In the genomic region with DNA sequence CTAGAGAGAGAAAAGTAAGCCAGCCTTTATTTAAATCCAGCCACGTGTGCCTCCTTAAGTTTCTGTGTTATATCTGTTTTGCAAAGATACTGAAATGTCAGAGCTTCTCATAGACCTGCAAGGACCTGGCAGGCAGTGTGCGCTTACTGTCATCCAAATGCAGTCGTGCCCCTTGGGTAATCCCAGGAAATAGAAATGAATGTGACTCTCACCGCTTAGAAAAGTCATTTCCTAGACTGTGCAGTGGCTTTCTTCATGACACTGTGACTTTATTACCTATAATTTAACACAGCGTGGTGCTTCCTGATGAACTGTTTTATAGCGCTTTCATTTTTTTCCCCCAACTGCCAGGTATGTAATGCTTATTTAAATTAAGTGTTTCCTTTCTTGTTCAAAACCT, we compare ENCODE assay signal across 29 mouse cellular contexts.
A peak's percentile ranks its signal among the peaks of the same experiment; 100 is the strongest.
DNase-seq lines count a peak whose midpoint lies in the region; ATAC-seq lines count a peak whose summit lies in the region.
"Had no signal": no experiment of that assay in that cellular context is flagged by ENCODE, and none has a peak within 500 bp of the region (broad histone marks: within the 10 kb centered on the region; RNA-seq: fewer than 3 reads in every experiment).

No protein-coding gene starts in this region.

- H3K4me1 ChIP-seq in forebrain, embryonic 14.5 days (ENCODE audit: control insufficient read depth, insufficient read depth, low read length) = no peaks in the 10 kb centered on the region
- H3K4me1 ChIP-seq in forebrain, embryonic 10.5 days = no peaks in the 10 kb centered on the region
- no peaks in the 10 kb centered on the region for H3K4me1 ChIP-seq in hindbrain, embryonic 15.5 days (replicated peaks)
- H3K4me1 ChIP-seq in hindbrain, embryonic 12.5 days = no peaks in the 10 kb centered on the region
- H3K4me1 ChIP-seq in neural tube, embryonic 12.5 days = no peaks in the 10 kb centered on the region
- H3K4me1 ChIP-seq: embryonic facial prominence, embryonic 10.5 days; embryonic facial prominence, embryonic 15.5 days; heart, embryonic 10.5 days; heart, embryonic 15.5 days; liver, embryonic 15.5 days; midbrain, embryonic 12.5 days had no signal

- no peaks in the 10 kb centered on the region for H3K36me3 ChIP-seq in forebrain, embryonic 14.5 days (ENCODE audit: control insufficient read depth, insufficient read depth, low read length)
- H3K36me3 ChIP-seq in forebrain, embryonic 10.5 days (replicated peaks) = no peaks in the 10 kb centered on the region
- no peaks in the 10 kb centered on the region for H3K36me3 ChIP-seq in hindbrain, embryonic 15.5 days
- no peaks in the 10 kb centered on the region for H3K36me3 ChIP-seq in hindbrain, embryonic 12.5 days
- no peaks in the 10 kb centered on the region for H3K36me3 ChIP-seq in neural tube, embryonic 12.5 days
- H3K36me3 ChIP-seq: embryonic facial prominence, embryonic 10.5 days; embryonic facial prominence, embryonic 15.5 days; heart, embryonic 10.5 days; heart, embryonic 15.5 days; liver, embryonic 15.5 days; midbrain, embryonic 12.5 days had no signal

- WGBS in forebrain, embryonic 14.5 days = 75% methylated on average over 6 of the region's 6 CpGs
- 76% methylated on average over 6 of the region's 6 CpGs for WGBS in forebrain, embryonic 10.5 days
- 57% methylated on average over 6 of the region's 6 CpGs for WGBS in hindbrain, embryonic 15.5 days
- WGBS in hindbrain, embryonic 12.5 days = 74% methylated on average over 6 of the region's 6 CpGs
- 44% methylated on average over 6 of the region's 6 CpGs for WGBS in neural tube, embryonic 12.5 days

- no peak overlapping the region for H3K4me2 ChIP-seq in forebrain, embryonic 14.5 days (ENCODE audit: low read length)
- H3K4me2 ChIP-seq in hindbrain, embryonic 15.5 days = no peak overlapping the region
- no peak overlapping the region for H3K4me2 ChIP-seq in hindbrain, embryonic 12.5 days (replicated peaks)
- H3K4me2 ChIP-seq in neural tube, embryonic 12.5 days (replicated peaks) = no peak overlapping the region
- H3K4me2 ChIP-seq: embryonic facial prominence, embryonic 15.5 days; heart, embryonic 15.5 days; liver, embryonic 15.5 days; lung, embryonic 14.5 days; midbrain, embryonic 12.5 days had no signal

- H3K27me3 ChIP-seq in forebrain, embryonic 14.5 days (replicated peaks; ENCODE audit: control insufficient read depth, insufficient read depth, low read length) = no peaks in the 10 kb centered on the region
- no peaks in the 10 kb centered on the region for H3K27me3 ChIP-seq in forebrain, embryonic 10.5 days (ENCODE audit: poor library complexity, severe bottlenecking)
- no peaks in the 10 kb centered on the region for H3K27me3 ChIP-seq in hindbrain, embryonic 15.5 days
- H3K27me3 ChIP-seq in hindbrain, embryonic 12.5 days = no peaks in the 10 kb centered on the region
- no peaks in the 10 kb centered on the region for H3K27me3 ChIP-seq in neural tube, embryonic 12.5 days (replicated peaks)
- H3K27me3 ChIP-seq: CH12.LX; embryonic facial prominence, embryonic 15.5 days; heart, embryonic 15.5 days; liver, embryonic 15.5 days; midbrain, embryonic 12.5 days had no signal

- no peaks in the 10 kb centered on the region for H3K9me3 ChIP-seq in forebrain, embryonic 14.5 days (replicated peaks; ENCODE audit: control insufficient read depth, low read length)
- no peaks in the 10 kb centered on the region for H3K9me3 ChIP-seq in forebrain, embryonic 10.5 days
- no peaks in the 10 kb centered on the region for H3K9me3 ChIP-seq in hindbrain, embryonic 15.5 days
- H3K9me3 ChIP-seq in hindbrain, embryonic 12.5 days (replicated peaks) = no peaks in the 10 kb centered on the region
- no peaks in the 10 kb centered on the region for H3K9me3 ChIP-seq in neural tube, embryonic 12.5 days
- H3K9me3 ChIP-seq: embryonic facial prominence, embryonic 10.5 days; embryonic facial prominence, embryonic 15.5 days; heart, embryonic 10.5 days; heart, embryonic 15.5 days; liver, embryonic 15.5 days; midbrain, embryonic 12.5 days had no signal

- no peak for ATAC-seq in forebrain, embryonic 14.5 days
- peak; percentile 71 for ATAC-seq in hindbrain, embryonic 15.5 days (ENCODE audit: low FRiP score, low read depth)
- ATAC-seq in hindbrain, embryonic 12.5 days (ENCODE audit: low FRiP score) = no peak
- ATAC-seq in neural tube, embryonic 12.5 days (ENCODE audit: low FRiP score, low read depth) = 0 out of 2 replicates have a peak, but pooled peaks have one; percentile 44
- ATAC-seq in megakaryocyte, adult 5-6 weeks (ENCODE audit: poor library complexity, severe bottlenecking) = no peak
- ATAC-seq: activated CD4-positive, CD25-positive, alpha-beta regulatory T cell, adult 4 months; intestine, postnatal 0 days had no signal

- no peak overlapping the region for H3K9ac ChIP-seq in forebrain, embryonic 14.5 days (ENCODE audit: low read length)
- no peak overlapping the region for H3K9ac ChIP-seq in hindbrain, embryonic 15.5 days
- no peak overlapping the region for H3K9ac ChIP-seq in hindbrain, embryonic 12.5 days
- no peak overlapping the region for H3K9ac ChIP-seq in neural tube, embryonic 12.5 days
- H3K9ac ChIP-seq: embryonic facial prominence, embryonic 15.5 days; heart, embryonic 15.5 days; liver, embryonic 15.5 days; lung, embryonic 14.5 days; midbrain, embryonic 12.5 days had no signal

- H3K4me3 ChIP-seq in forebrain, embryonic 14.5 days (ENCODE audit: low read depth, low read length) = no peak overlapping the region
- no peak overlapping the region for H3K4me3 ChIP-seq in forebrain, embryonic 10.5 days
- no peak overlapping the region for H3K4me3 ChIP-seq in hindbrain, embryonic 15.5 days
- H3K4me3 ChIP-seq in hindbrain, embryonic 12.5 days = no peak overlapping the region
- no peak overlapping the region for H3K4me3 ChIP-seq in neural tube, embryonic 12.5 days
- H3K4me3 ChIP-seq: embryonic facial prominence, embryonic 10.5 days; embryonic facial prominence, embryonic 15.5 days; heart, embryonic 10.5 days; heart, embryonic 15.5 days; liver, embryonic 15.5 days; midbrain, embryonic 12.5 days had no signal

- no peak overlapping the region for H3K27ac ChIP-seq in forebrain, embryonic 14.5 days (ENCODE audit: low read depth, low read length)
- no peak overlapping the region for H3K27ac ChIP-seq in forebrain, embryonic 10.5 days
- H3K27ac ChIP-seq in hindbrain, embryonic 15.5 days (replicated peaks) = no peak overlapping the region
- no peak overlapping the region for H3K27ac ChIP-seq in hindbrain, embryonic 12.5 days
- H3K27ac ChIP-seq in neural tube, embryonic 12.5 days = no peak overlapping the region
- H3K27ac ChIP-seq: embryonic facial prominence, embryonic 10.5 days; embryonic facial prominence, embryonic 15.5 days; heart, embryonic 10.5 days; heart, embryonic 15.5 days; liver, embryonic 15.5 days; midbrain, embryonic 12.5 days had no signal

- DNase-seq in forebrain, embryonic 14.5 days (ENCODE audit: low spot score) = peak; percentile 8
- no peak for DNase-seq in forebrain, embryonic 10.5 days (ENCODE audit: extremely low spot score, low spot score)
- no peak for DNase-seq in neural tube, embryonic 10.5 days (ENCODE audit: extremely low spot score, low spot score)
- no peak for DNase-seq in natural killer cell, adult 2 months (ENCODE audit: low spot score in 2 of 2)
- DNase-seq: adrenal gland, adult 2 months; adrenal gland, postnatal 36 days; cerebellum, adult 8-10 months; cerebellum, postnatal 25 days; gastrocnemius, postnatal 25 days; heart, adult 11 months; kidney, adult 9 months; kidney, postnatal 10 days; layer of hippocampus, postnatal 36 days; lung, embryonic 14.5 days; lung, postnatal 14 days; thymus, postnatal 4 days had no signal

Comparison
In these comparisons a context has a peak if more than half of its experiments do, and no peak if none do; other contexts are left out.
1. ATAC-seq: peak in hindbrain, embryonic 15.5 days (single experiment) and neural tube, embryonic 12.5 days (single experiment); none in forebrain, embryonic 14.5 days (single experiment), hindbrain, embryonic 12.5 days (single experiment) and megakaryocyte, adult 5-6 weeks (single experiment).